Mouse (Mus musculus): Measurements from ENCODE around the gene Fbxo10.
A peak's percentile ranks its signal among the peaks of the same experiment; 100 is the strongest.
"Not testable (repeated sequence)": the region's sequence is repeated elsewhere in the genome, so short reads cannot be mapped to it uniquely, and the experiment has no call there.

Gene Fbxo10

GRCm38 (mm10) chr4:45084021-45084894, at the start of gene Fbxo10:
Gene Fbxo10 (minus strand): TSS chr4:45084604.
- DNase-seq (ENCODE audit: low spot score in 2 of 2): peak; percentile 83 to 92

- no peak for DNase-seq (ENCODE audit: low spot score in 2 of 2)
Measured at GRCm38 (mm10) chr4:45131021-45131420, 46.6 kb upstream of the Fbxo10 start.

- no peak for DNase-seq (ENCODE audit: low spot score in 2 of 2)
Measured at GRCm38 (mm10) chr4:45121311-45121710, 36.9 kb upstream of the Fbxo10 start.

- no peak for DNase-seq (ENCODE audit: low spot score in 2 of 2)
Measured at GRCm38 (mm10) chr4:45108456-45109110, 24.2 kb upstream of the Fbxo10 start.

GRCm38 (mm10) chr4:45107601-45108277, 23.3 kb upstream of the Fbxo10 start, which contains the start of gene Tomm5:
Gene Tomm5 (minus strand): TSS chr4:45108114.
- peak; percentile 83 to 91 for DNase-seq (ENCODE audit: low spot score in 2 of 2)

GRCm38 (mm10) chr4:45107066-45107465, 22.7 kb upstream of the Fbxo10 start:
- no peak for DNase-seq (ENCODE audit: low spot score in 2 of 2)

GRCm38 (mm10) chr4:45106409-45106808, 22.0 kb upstream of the Fbxo10 start:
- no peak for DNase-seq (ENCODE audit: low spot score in 2 of 2)

GRCm38 (mm10) chr4:45097198-45097872, 12.9 kb upstream of the Fbxo10 start:
- DNase-seq (ENCODE audit: low spot score in 2 of 2): peak; percentile 45 to 60

GRCm38 (mm10) chr4:45084895-45085290, 489 bp upstream of the Fbxo10 start:
- no peak for DNase-seq (ENCODE audit: low spot score in 2 of 2)

- DNase-seq (ENCODE audit: low spot score in 2 of 2): no peak
Measured at GRCm38 (mm10) chr4:45083487-45083886, 917 bp downstream of the Fbxo10 start.

- DNase-seq (ENCODE audit: low spot score in 2 of 2): no peak
Measured at GRCm38 (mm10) chr4:45082951-45083350, 1.5 kb downstream of the Fbxo10 start.

GRCm38 (mm10) chr4:45081041-45081440, 3.4 kb downstream of the Fbxo10 start:
- not testable (repeated sequence) for DNase-seq (ENCODE audit: low spot score in 2 of 2)

- no peak for DNase-seq (ENCODE audit: low spot score in 2 of 2)
Measured at GRCm38 (mm10) chr4:45073544-45073943, 10.9 kb downstream of the Fbxo10 start.

- DNase-seq (ENCODE audit: low spot score in 2 of 2): no peak
Measured at GRCm38 (mm10) chr4:45072261-45072973, 12.0 kb downstream of the Fbxo10 start.

- DNase-seq (ENCODE audit: low spot score in 2 of 2): no peak
Measured at GRCm38 (mm10) chr4:45067742-45068141, 16.7 kb downstream of the Fbxo10 start.

GRCm38 (mm10) chr4:45066036-45066730, 18.2 kb downstream of the Fbxo10 start:
- DNase-seq (ENCODE audit: low spot score in 2 of 2): no peak

- DNase-seq (ENCODE audit: low spot score in 2 of 2): no peak
Measured at GRCm38 (mm10) chr4:45064577-45064976, 19.8 kb downstream of the Fbxo10 start.

- not testable (repeated sequence) for DNase-seq (ENCODE audit: low spot score in 2 of 2)
Measured at GRCm38 (mm10) chr4:45063836-45064235, 20.6 kb downstream of the Fbxo10 start.

- peak in 1 of 2 experiments; percentile 19 for DNase-seq (ENCODE audit: low spot score in 2 of 2)
Measured at GRCm38 (mm10) chr4:45055451-45055850, 29.0 kb downstream of the Fbxo10 start.

- no peak for DNase-seq (ENCODE audit: low spot score in 2 of 2)
Measured at GRCm38 (mm10) chr4:45054862-45055261, 29.5 kb downstream of the Fbxo10 start.
